Mouse (Mus musculus) cortical plate, adult 2 months (tissue): ENCODE data around the gene Gm2a. TPM values are rescaled to one million over a fixed set of nuclear protein-coding genes. Genes with fewer than 3 reads are reported as not detected.

Experiments
- H3K27ac ChIP-seq: fragments of 200-500 bp; 2 replicates; pipeline ENCODE4 v1.5.1; 2012; ENCODE audit warnings: low read length, control low read depth, inconsistent platforms; ENCODE audit not compliant: insufficient read depth
- H3K4me1 ChIP-seq: fragments of 200-500 bp; 2 replicates; pipeline ENCODE4 v1.6.1; 2011; ENCODE audit warnings: low read length; ENCODE audit not compliant: control insufficient read depth, insufficient read depth
- H3K4me3 ChIP-seq: fragments of 200-500 bp; 2 replicates; pipeline ENCODE4 v1.5.1; 2011; ENCODE audit warnings: mild to moderate bottlenecking, low read length, control low read depth; ENCODE audit not compliant: insufficient read depth
- CTCF ChIP-seq: fragments of 200-500 bp; IDR thresholded peaks from 2 replicates; pipeline ENCODE4 v1.5.1; 2011; ENCODE audit warnings: mild to moderate bottlenecking, control low read depth, low read length; ENCODE audit not compliant: insufficient read depth; ENCODE audit errors: extremely low read depth
- POLR2A ChIP-seq: fragments of 200-500 bp; IDR thresholded peaks from 2 replicates; pipeline ENCODE4 v1.6.1; 2011; ENCODE audit warnings: mild to moderate bottlenecking, low read length, control low read depth; ENCODE audit not compliant: insufficient read depth; ENCODE audit errors: extremely low read depth
- polyA plus RNA-seq: library from polyadenylated mRNA; depleted of rRNA; stranded (reverse); fragments of >200 nt; gene quantifications from 2 replicates; pipeline ENCODE4 v1.2.3, GENCODE M21; 2012

Gm2a gene
- polyA plus RNA-seq, 1 experiment, result 44.4 TPM

DNA sequence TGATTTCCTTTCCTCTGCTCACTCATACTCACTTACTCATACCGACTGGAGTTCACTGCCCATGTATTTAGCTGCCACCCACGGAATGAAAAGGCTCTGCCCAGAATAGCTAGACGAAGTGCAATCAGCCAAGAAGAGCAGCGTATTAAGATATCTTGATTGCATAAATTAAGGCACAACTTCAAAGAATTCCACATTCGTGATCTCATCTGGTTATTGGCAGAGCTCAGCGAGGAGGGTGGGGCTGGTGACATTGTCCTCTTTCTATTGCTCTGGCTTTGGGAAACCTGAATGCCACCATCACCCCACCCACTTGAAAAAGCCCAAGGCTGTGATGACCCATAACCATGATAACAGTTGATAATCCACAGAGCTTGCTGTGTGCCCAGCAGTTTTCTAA lies 30.0 kb downstream of the Gm2a start:
- TF ChIP-seq CTCF (no peak), POLR2A (no peak)
- H3K4me1 ChIP-seq, result peaks cover 4% of the 10 kb centered on the region
- H3K27ac ChIP-seq, result no peak overlapping the region
- H3K4me3 ChIP-seq, result no peak overlapping the region

DNA sequence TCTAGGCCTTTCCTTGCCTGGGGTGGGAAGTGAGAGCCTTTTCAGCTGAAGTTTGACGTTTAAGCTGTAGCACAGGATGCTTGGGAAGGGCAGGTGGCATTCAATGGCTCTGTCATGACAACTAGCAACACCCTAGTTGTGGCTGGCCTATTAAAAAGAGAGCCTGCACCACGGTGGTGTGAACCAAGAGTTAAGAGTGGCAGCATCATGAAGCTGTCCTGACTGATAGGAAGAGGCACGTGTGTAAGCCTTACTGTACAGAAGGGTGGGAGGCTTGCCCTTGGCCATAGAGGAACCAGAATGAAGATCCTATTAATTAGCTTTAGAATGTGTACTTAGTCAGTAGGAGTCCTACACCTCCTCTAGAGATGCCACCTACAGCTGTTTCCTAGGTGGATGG lies 30.5 kb downstream of the Gm2a start:
- TF ChIP-seq POLR2A, result no peak
- TF ChIP-seq CTCF, result no peak
- no peak overlapping the region for H3K27ac ChIP-seq
- H3K4me1 ChIP-seq, result peaks cover 4% of the 10 kb centered on the region
- H3K4me3 ChIP-seq, result no peak overlapping the region

GRCm38 (mm10) chr11:55131077-55131742 lies 33.3 kb downstream of the Gm2a start:
- Histone ChIP-seq H3K4me3 (no peak overlapping the region), H3K27ac (no peak overlapping the region), H3K4me1 (peaks cover 4% of the 10 kb centered on the region)
- TF ChIP-seq CTCF (no peak), POLR2A (no peak)

DNA sequence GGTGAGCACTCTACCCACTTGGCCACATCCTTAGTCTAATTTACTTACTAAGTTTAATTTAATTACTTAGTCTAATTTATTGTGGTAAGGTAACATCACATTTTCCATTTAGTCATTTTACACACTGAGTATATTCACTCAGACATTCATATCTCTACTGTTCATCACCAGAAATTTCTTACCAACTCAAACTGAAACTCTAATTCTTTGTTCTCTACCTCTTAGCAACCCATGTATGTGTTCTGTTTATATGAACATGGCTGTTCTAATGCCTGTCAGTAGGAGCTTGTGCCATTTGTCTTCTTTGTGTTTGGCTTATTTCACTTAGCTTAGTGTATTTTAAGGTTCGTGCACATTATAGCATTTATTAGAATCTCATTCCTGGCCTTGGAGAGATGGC lies 34.0 kb downstream of the Gm2a start:
- no peak for TF ChIP-seq CTCF
- TF ChIP-seq POLR2A, result no peak
- H3K4me1 ChIP-seq, result peaks cover 4% of the 10 kb centered on the region
- H3K4me3 ChIP-seq, result no peak overlapping the region
- no peak overlapping the region for H3K27ac ChIP-seq

DNA sequence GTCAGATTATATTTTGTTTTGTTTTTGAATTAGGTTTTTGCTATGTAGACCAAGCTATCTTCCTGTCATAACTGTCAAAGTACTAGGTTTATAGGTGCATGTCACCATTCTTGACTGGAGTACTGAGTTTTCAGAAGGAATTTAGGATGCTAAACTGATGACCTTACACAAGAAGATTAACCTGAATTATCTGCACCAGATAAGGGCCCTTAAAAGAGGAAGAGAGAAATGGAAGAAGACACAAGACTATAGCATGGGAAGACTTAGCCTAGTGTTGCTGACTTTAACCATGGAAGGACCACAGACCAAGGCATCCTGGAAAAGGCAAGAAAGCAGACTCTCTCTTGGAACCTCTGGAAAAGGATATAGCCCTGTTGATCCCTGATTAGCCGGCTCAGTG lies 35.3 kb downstream of the Gm2a start:
- no peak overlapping the region for H3K4me3 ChIP-seq
- H3K4me1 ChIP-seq, result peaks cover 2% of the 10 kb centered on the region; the same call in 1 of the 2 replicates
- H3K27ac ChIP-seq, result no peak overlapping the region
- TF ChIP-seq CTCF, result no peak

GRCm38 (mm10) chr11:55134407-55134806 lies 36.5 kb downstream of the Gm2a start:
- Histone ChIP-seq H3K27ac (no peak overlapping the region), H3K4me1 (no peaks in the 10 kb centered on the region), H3K4me3 (no peak overlapping the region)
- TF ChIP-seq CTCF (no peak), POLR2A (no peak)

- H3K4me3 ChIP-seq, result no peak overlapping the region
- H3K4me1 ChIP-seq, result no peaks in the 10 kb centered on the region
- no peak overlapping the region for H3K27ac ChIP-seq
- TF ChIP-seq POLR2A (no peak), CTCF (no peak)
These were observed 37.0 kb downstream of the Gm2a start for GRCm38 (mm10) chr11:55134871-55135270.

- Histone ChIP-seq H3K4me1 (no peaks in the 10 kb centered on the region), H3K4me3 (no peak overlapping the region), H3K27ac (no peak overlapping the region)
- TF ChIP-seq POLR2A (no peak), CTCF (no peak)
These were observed 39.0 kb downstream of the Gm2a start for GRCm38 (mm10) chr11:55136770-55137547.

- TF ChIP-seq POLR2A, result no peak
- no peak for TF ChIP-seq CTCF
- Histone ChIP-seq H3K4me3 (no peak overlapping the region), H3K4me1 (no peaks in the 10 kb centered on the region), H3K27ac (no peak overlapping the region)
These were observed 39.7 kb downstream of the Gm2a start for GRCm38 (mm10) chr11:55137646-55138045.

DNA sequence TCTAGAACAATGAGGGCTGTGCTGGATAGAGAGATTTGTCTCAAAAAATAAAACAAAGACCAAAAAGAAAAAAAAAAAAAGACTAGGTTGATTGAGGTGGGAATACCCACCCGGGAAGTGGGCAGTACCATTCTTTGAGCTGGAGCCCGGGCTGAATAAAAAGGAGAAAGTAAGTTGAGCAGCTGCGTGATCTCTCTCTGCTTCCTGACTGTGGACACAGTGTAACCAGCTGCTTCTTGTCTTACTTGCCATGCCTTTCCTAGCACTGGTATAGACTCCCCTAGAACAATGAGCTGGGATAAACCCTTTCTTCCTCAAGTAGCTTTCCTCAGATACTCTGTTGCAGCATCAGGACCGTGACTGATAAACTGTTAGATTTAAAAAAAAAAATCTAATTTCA lies 43.6 kb downstream of the Gm2a start:
- no peak overlapping the region for H3K4me3 ChIP-seq
- H3K27ac ChIP-seq, result no peak overlapping the region
- TF ChIP-seq CTCF, result no peak
- TF ChIP-seq POLR2A, result no peak
- H3K4me1 ChIP-seq, result no peaks in the 10 kb centered on the region
